Mouse (Mus musculus): ENCODE data around the gene Htr2a.

Htr2a gene

GRCm38 (mm10) chr14:74697432-74697831, 56.8 kb downstream of the Htr2a start:
- no peak for DNase-seq

- no peak for DNase-seq
Measured at GRCm38 (mm10) chr14:74699241-74699640, 58.6 kb downstream of the Htr2a start.

- DNase-seq = no peak
Measured at GRCm38 (mm10) chr14:74703930-74704329, 63.3 kb downstream of the Htr2a start.

- no peak for DNase-seq
Measured at GRCm38 (mm10) chr14:74709054-74709453, 68.4 kb downstream of the Htr2a start.

- peak; percentile 46 for DNase-seq
Measured at GRCm38 (mm10) chr14:74723541-74723940, 82.9 kb downstream of the Htr2a start.

GRCm38 (mm10) chr14:74731221-74732078, 90.8 kb downstream of the Htr2a start:
- DNase-seq = no peak

- DNase-seq = peak; percentile 100
Measured at GRCm38 (mm10) chr14:74732079-74732783, 91.6 kb downstream of the Htr2a start, which contains the start of gene Esd. Esd (plus strand) TSS chr14:74732297.

- peak; percentile 21 for DNase-seq
Measured at GRCm38 (mm10) chr14:74733397-74733796, 92.8 kb downstream of the Htr2a start.

- DNase-seq = peak; percentile 27
Measured at GRCm38 (mm10) chr14:74735471-74735870, 94.8 kb downstream of the Htr2a start.

GRCm38 (mm10) chr14:74736850-74737249, 96.2 kb downstream of the Htr2a start:
- peak; percentile 50 for DNase-seq
